Mouse (Mus musculus): ENCODE measurements around the gene Galnt7. TPM values are rescaled to one million over a fixed set of nuclear protein-coding genes. Genes with fewer than 3 reads are reported as not detected.

Gene Galnt7
- polyA plus RNA-seq, 1 experiment: 2.0 TPM

DNA sequence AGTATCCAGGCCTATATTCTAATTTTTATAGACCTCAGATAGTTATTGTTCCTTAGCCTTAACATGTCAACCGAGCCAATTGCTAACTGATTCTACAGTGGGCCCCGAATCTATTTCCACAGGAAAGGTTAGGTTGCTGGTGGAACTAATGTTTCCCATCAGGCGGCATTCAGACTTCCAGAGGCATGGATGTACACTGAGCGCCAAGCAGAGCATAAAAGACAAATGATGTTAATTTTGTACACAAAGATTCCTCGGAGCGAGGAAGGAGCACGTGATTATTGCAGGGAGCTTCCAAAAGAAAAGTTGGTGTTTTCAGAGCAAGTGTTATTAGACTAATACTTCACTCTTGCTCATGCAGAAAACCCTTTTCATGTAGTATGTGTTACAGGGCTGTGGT is 21.1 kb downstream of the Galnt7 start:
- H3K27me3 ChIP-seq (ENCODE audit: control insufficient read depth, insufficient read depth, low read length): no peaks in the 10 kb centered on the region
- H3K36me3 ChIP-seq (ENCODE audit: control insufficient read depth, insufficient read depth, low read length): no peaks in the 10 kb centered on the region
- no peaks in the 10 kb centered on the region for H3K4me1 ChIP-seq (ENCODE audit: control insufficient read depth, insufficient read depth, insufficient read length)
- H3K4me3 ChIP-seq (ENCODE audit: extremely low read depth, insufficient read depth, insufficient read length): no peak overlapping the region
- WGBS: 93% methylated on average over 7 of the region's 7 CpGs
- DNase-seq (ENCODE audit: low read depth in 1 of 2, low spot score in 2 of 2): no peak
- H3K27ac ChIP-seq (ENCODE audit: insufficient read depth, low read length): no peak overlapping the region
- TF ChIP-seq CTCF (IDR thresholded peaks at IDR 0.05; ENCODE audit: extremely low read depth, insufficient read depth, insufficient read length, insufficient replicate concordance) (no peak), POLR2A (IDR thresholded peaks at IDR 0.05; ENCODE audit: low read depth, low read length) (no peak)

DNA sequence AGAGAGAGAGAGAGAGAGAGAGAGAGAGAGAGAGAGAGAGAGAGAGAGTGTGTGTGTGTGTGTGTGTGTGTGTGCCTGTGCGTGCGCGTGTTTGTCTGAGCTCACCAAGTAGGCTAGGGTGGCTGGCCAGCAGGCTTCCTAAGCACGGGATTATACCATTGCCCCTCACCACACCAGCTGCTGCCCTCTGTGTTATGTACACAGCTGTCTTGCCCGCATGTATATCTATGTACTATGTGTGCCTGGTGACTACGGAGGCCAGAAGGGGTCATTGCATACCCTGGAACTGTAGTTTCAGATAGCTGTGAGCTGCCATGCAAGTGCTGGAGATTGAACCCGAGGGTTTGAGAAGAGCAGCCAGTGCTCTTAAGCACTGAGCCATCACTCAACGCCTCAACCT is 22.7 kb downstream of the Galnt7 start:
- WGBS: 90% methylated on average over 8 of the region's 8 CpGs
- Histone ChIP-seq H3K36me3 (ENCODE audit: control insufficient read depth, insufficient read depth, low read length) (no peaks in the 10 kb centered on the region), H3K4me3 (ENCODE audit: extremely low read depth, insufficient read depth, insufficient read length) (no peak overlapping the region), H3K27ac (ENCODE audit: insufficient read depth, low read length) (no peak overlapping the region), H3K27me3 (ENCODE audit: control insufficient read depth, insufficient read depth, low read length) (no peaks in the 10 kb centered on the region), H3K4me1 (ENCODE audit: control insufficient read depth, insufficient read depth, insufficient read length) (no peaks in the 10 kb centered on the region)
- DNase-seq (ENCODE audit: low read depth in 1 of 2, low spot score in 2 of 2): no peak
- no peak for TF ChIP-seq POLR2A (IDR thresholded peaks at IDR 0.05; ENCODE audit: low read depth, low read length)
- no peak for TF ChIP-seq CTCF (IDR thresholded peaks at IDR 0.05; ENCODE audit: extremely low read depth, insufficient read depth, insufficient read length, insufficient replicate concordance)

DNA sequence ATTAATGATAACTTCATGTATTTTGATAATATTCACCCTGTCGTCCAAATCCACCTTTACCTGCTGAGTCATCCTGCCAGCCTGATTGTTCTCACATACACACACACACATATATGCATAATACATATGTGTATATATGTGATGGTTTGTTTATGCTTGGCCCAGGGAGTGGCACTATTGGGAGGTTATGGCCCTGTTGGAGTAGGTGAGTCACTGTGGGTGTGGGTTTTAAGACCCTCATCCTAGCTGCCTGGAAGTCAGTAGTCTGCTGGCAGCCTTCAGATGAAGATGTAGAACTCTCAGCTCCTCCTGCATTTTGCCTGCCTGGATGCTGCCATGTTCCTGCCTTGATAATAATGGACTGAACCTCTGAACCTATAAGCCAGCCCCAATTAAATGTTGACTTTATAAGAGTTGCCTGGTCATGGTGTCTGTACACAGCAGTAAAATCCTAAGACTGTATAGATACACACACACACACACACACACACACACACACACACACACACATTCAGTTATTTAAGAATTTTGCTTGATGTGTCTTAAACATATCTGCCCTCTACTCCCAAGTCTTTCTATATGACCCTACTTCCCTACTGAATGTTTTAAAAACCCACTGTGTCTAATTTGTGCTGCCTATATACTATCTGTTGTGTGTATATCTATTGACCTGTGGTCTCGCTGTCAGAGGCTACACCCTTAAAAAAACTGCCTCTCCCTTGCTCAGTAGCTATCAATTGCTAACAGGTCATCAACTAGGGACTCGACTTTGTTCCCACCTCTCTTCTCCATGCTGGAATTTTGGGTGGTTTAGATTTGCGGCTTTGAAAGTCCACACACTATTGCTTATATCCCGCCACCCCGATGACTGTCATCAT is 23.8 kb downstream of the Galnt7 start:
- H3K4me3 ChIP-seq (ENCODE audit: extremely low read depth, insufficient read depth, insufficient read length): no peak overlapping the region
- no peak overlapping the region for H3K27ac ChIP-seq (ENCODE audit: insufficient read depth, low read length)
- no peaks in the 10 kb centered on the region for H3K27me3 ChIP-seq (ENCODE audit: control insufficient read depth, insufficient read depth, low read length)
- 83% methylated on average over 6 of the region's 6 CpGs for WGBS
- no peaks in the 10 kb centered on the region for H3K36me3 ChIP-seq (ENCODE audit: control insufficient read depth, insufficient read depth, low read length)
- TF ChIP-seq POLR2A (IDR thresholded peaks at IDR 0.05; ENCODE audit: low read depth, low read length) (no peak), CTCF (IDR thresholded peaks at IDR 0.05; ENCODE audit: extremely low read depth, insufficient read depth, insufficient read length, insufficient replicate concordance) (no peak)
- DNase-seq (ENCODE audit: low read depth in 1 of 2, low spot score in 2 of 2): no peak
- H3K4me1 ChIP-seq (ENCODE audit: control insufficient read depth, insufficient read depth, insufficient read length): no peaks in the 10 kb centered on the region

DNA sequence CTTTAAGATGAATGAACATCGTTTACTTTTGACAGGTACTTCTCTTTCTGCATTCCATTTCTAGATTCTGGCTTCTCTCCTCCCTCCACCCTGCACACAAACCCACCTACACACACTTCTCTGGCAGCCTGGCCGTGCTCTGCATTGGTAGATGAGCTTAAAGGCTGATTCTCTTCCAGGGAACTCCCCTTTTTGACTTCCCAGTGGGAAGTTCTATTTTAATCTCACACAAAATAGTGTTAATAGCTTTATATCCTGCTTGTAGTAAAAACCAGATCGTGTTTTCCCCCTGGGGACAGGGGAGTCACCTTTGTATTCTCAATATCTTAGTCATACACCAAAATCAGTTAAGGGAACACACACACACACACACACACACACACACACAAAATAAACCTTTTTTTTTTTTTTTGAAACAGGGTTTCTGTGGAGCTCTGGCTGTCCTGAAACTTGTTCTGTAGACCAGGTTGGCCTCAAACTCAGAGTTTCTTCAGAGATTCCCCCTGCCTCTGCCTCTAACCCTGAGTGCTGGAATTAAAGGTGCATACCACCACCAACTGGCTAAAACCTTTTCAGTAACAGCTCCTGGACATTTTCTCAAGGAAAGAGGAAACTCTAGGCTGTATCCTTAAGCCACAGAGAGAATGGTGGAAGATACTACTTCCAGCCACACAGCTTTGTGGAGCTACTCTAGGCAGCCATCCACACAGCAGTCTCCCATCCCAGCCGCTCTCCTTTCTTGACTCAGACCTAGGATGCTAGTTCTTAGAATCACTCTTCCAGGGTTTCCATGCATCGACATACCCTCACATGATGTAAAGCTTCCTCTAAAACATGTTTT is 24.7 kb downstream of the Galnt7 start:
- Histone ChIP-seq H3K27ac (ENCODE audit: insufficient read depth, low read length) (no peak overlapping the region; the same call in 1 of the 2 replicates), H3K4me1 (ENCODE audit: control insufficient read depth, insufficient read depth, insufficient read length) (no peaks in the 10 kb centered on the region), H3K4me3 (ENCODE audit: extremely low read depth, insufficient read depth, insufficient read length) (no peak overlapping the region), H3K36me3 (ENCODE audit: control insufficient read depth, insufficient read depth, low read length) (no peaks in the 10 kb centered on the region), H3K27me3 (ENCODE audit: control insufficient read depth, insufficient read depth, low read length) (no peaks in the 10 kb centered on the region)
- TF ChIP-seq POLR2A (IDR thresholded peaks at IDR 0.05; ENCODE audit: low read depth, low read length) (no peak), CTCF (IDR thresholded peaks at IDR 0.05; ENCODE audit: extremely low read depth, insufficient read depth, insufficient read length, insufficient replicate concordance) (no peak)
- 58% methylated on average over 5 of the region's 5 CpGs for WGBS
- DNase-seq (ENCODE audit: low read depth in 1 of 2, low spot score in 2 of 2): no peak

DNA sequence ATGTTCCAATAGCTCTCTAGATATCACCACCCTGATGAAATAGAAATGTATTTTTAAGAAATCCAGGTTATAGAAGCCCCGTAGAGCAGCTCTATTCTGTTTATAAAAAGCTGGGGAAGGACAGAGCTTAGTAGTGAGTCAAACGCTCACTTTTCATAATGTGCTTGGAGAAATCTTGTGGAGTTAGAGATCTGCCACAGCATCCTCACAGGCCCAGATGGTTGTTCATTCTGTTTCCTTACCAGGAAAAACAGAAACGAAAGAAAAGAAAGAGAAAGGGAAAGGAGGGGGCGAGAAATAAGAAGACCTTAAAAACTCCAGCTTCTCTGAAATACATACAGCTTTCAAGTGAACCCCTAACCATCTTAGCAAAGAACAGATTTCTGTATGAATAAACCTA is 28.9 kb downstream of the Galnt7 start:
- no peak for TF ChIP-seq CTCF (IDR thresholded peaks at IDR 0.05; ENCODE audit: extremely low read depth, insufficient read depth, insufficient read length, insufficient replicate concordance)
- TF ChIP-seq POLR2A (IDR thresholded peaks at IDR 0.05; ENCODE audit: low read depth, low read length): no peak
- 90% methylated on average over 4 of the region's 4 CpGs for WGBS
- H3K36me3 ChIP-seq (ENCODE audit: control insufficient read depth, insufficient read depth, low read length): no peaks in the 10 kb centered on the region
- H3K4me1 ChIP-seq (ENCODE audit: control insufficient read depth, insufficient read depth, insufficient read length): no peaks in the 10 kb centered on the region
- no peak overlapping the region for H3K4me3 ChIP-seq (ENCODE audit: extremely low read depth, insufficient read depth, insufficient read length)
- no peaks in the 10 kb centered on the region for H3K27me3 ChIP-seq (ENCODE audit: control insufficient read depth, insufficient read depth, low read length)
- H3K27ac ChIP-seq (ENCODE audit: insufficient read depth, low read length): no peak overlapping the region
- no peak for DNase-seq (ENCODE audit: low read depth in 1 of 2, low spot score in 2 of 2)

DNA sequence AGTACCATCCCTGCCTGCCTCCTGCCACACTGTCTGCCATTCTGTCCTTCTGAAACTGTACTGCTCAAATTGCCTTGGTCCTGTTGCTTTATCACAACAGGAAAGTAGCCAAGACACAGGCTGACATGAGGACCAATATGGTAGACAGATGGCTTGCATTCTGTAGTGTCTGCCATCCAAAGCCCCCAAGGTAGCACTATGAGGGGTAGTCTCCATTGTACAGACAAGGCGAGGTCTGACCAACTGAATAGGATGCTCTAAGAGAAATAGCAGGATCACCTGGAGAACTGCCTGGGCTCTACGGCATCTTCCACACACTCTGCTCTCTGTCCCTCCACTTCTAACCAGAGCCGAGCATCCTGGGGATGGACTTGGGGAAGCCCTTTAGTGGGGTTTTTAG is 29.8 kb downstream of the Galnt7 start:
- no peaks in the 10 kb centered on the region for H3K36me3 ChIP-seq (ENCODE audit: control insufficient read depth, insufficient read depth, low read length)
- no peaks in the 10 kb centered on the region for H3K4me1 ChIP-seq (ENCODE audit: control insufficient read depth, insufficient read depth, insufficient read length)
- no peaks in the 10 kb centered on the region for H3K27me3 ChIP-seq (ENCODE audit: control insufficient read depth, insufficient read depth, low read length)
- no peak overlapping the region for H3K4me3 ChIP-seq (ENCODE audit: extremely low read depth, insufficient read depth, insufficient read length)
- WGBS: 93% methylated on average over 3 of the region's 3 CpGs
- TF ChIP-seq CTCF (IDR thresholded peaks at IDR 0.05; ENCODE audit: extremely low read depth, insufficient read depth, insufficient read length, insufficient replicate concordance) (no peak), POLR2A (IDR thresholded peaks at IDR 0.05; ENCODE audit: low read depth, low read length) (no peak)
- no peak for DNase-seq (ENCODE audit: low read depth in 1 of 2, low spot score in 2 of 2)
- no peak overlapping the region for H3K27ac ChIP-seq (ENCODE audit: insufficient read depth, low read length)

Measured in spleen, adult 2 months (tissue).